Mouse (Mus musculus): ENCODE measurements around the gene Btbd9.

The Btbd9 gene

GRCm38 (mm10) chr17:30210262-30210661 is 366.0 kb downstream of the Btbd9 start:
- no peak for DNase-seq (ENCODE audit: low spot score in 2 of 2)

DNA sequence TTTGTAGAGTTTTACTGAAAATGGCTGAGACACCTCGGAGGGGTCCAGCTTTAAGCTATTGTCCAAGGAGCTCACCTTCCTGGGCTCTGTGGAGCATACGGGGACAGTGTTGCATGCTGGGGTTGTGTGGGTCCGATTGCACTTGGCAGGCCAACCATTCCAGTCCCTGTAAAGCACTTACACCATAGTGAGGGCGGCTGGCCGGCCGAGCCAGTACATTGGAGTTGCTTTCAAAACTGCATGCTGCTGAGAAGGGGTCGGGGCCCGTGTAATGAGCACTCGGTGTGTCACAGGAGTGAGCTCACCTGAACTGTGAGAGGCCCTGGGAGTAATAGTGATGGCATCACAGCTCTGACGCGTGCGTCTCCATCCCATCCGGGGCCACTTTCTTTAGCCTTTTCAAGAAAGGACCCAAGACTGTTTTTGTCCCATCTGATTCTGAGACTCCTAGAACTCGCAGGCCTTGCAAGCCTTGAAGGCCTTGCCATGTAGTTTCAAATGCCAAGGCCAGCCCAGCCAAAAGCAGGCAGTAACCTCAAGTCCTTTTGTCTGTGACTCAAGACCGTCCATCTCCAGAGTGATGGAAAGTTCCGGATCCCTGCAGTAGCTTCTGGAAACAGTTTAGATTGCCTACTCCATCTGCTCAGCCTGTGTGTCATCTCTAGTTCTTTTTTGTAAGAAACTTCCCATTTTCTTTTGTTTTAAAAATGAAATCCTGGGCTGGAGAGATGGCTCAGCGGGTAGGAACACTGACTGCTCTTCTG is 371.0 kb downstream of the Btbd9 start:
- peak in 1 of 2 experiments; percentile 22 for DNase-seq (ENCODE audit: low spot score in 2 of 2)

GRCm38 (mm10) chr17:30200283-30200682 is 376.0 kb downstream of the Btbd9 start:
- no peak for DNase-seq (ENCODE audit: low spot score in 2 of 2)

- no peak for DNase-seq (ENCODE audit: low spot score in 2 of 2)
Observed at GRCm38 (mm10) chr17:30199374-30200247, 376.7 kb downstream of the Btbd9 start.

DNA sequence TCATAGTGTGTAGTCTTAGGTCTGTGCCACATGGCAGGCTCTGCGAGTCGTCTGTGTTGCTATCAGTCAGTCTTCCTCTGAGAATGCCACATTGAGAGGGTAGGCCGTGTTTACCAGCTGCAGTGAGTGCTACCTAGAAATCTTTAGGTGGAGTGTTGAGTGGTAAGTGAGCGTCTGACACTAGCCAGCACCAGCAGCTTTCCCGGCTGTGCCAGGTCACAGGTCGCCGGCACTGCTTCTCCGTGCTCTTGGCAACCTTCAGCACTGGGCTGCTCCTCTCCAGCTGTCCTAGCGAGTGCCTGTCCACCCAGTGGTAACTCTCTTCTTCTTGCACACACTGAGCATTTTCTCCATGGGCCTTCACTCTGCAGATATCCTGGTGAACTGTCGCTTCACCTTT is 377.9 kb downstream of the Btbd9 start:
- no peak for DNase-seq (ENCODE audit: low spot score in 2 of 2)

- peak in 1 of 2 experiments; percentile 1 for DNase-seq (ENCODE audit: low spot score in 2 of 2)
Observed at GRCm38 (mm10) chr17:30197280-30198030, 378.8 kb downstream of the Btbd9 start.

- DNase-seq (ENCODE audit: low spot score in 2 of 2) = no peak
Observed at GRCm38 (mm10) chr17:30196401-30197279, 379.6 kb downstream of the Btbd9 start.

DNA sequence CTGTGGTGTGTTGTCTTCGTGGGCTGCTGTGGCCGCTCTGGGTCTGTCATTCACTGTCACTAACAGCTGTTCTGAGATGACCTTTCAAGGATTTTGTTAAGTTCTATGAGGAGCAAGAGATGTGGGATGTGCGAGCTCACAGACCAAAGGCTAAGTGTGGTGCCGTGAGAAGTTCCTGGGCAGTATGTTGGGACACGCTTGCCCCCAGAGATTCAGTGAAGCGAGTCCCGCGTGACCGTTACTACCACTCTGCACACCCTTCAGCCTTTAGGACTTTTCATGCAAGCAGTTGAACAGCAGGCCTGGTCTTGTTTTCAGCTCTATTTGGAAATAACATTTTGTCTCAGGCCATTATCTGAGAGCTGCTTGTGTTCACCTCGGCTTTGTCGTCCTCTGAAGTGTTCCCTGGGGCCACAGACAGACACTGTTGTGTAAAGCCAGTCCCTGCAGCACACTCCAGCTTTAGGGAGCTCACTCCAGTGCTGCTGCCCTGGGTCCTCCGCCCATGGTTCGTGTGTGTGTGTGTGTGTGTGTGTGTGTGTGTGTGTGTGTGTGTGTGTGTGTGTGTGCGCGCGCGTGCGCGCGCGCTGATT is 380.6 kb downstream of the Btbd9 start:
- no peak for DNase-seq (ENCODE audit: low spot score in 2 of 2)

DNA sequence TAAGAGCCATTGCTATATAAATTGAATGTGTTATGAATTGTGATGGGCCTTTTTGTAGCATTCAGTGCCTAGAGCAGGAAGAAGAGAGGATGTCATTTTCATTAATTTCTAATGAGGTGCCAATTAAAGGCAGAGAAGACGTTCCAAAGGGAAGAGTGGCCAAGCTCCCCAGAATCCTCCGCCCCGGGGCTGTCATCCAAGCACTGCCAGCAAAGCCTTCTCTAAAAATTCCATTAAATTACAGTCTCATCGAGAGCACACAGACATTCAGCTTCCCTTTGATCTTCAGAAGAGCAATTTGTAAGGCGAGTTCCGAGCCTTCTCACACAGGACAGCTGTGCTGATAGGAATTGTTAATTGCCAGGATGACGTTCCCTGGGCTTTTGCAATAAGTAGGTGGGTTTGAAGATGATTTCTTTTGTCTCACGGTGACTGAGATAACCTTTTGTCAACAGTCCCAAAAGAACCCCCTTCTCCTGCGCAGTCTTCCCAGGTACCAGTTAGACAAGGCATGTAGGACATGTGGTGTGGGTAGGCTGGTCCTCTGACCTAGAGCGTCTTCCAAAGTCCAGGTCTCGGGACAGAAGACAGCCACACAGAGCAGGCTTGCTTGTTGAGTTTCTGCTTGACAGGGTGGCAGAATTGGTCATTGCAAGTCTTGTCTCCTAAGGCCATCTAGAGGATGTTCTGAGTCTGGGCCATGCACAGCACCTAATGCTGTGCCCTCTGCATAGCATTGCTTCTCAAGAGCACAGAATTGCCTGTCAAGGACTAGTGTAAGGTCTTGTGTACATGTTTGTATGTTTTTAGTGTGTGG is 381.5 kb downstream of the Btbd9 start:
- no peak for DNase-seq (ENCODE audit: low spot score in 2 of 2)

- DNase-seq (ENCODE audit: low spot score in 2 of 2) = no peak
Observed at GRCm38 (mm10) chr17:30194091-30194490, 382.2 kb downstream of the Btbd9 start.

- no peak for DNase-seq (ENCODE audit: low spot score in 2 of 2)
Observed at GRCm38 (mm10) chr17:30193615-30194014, 382.7 kb downstream of the Btbd9 start.

DNA sequence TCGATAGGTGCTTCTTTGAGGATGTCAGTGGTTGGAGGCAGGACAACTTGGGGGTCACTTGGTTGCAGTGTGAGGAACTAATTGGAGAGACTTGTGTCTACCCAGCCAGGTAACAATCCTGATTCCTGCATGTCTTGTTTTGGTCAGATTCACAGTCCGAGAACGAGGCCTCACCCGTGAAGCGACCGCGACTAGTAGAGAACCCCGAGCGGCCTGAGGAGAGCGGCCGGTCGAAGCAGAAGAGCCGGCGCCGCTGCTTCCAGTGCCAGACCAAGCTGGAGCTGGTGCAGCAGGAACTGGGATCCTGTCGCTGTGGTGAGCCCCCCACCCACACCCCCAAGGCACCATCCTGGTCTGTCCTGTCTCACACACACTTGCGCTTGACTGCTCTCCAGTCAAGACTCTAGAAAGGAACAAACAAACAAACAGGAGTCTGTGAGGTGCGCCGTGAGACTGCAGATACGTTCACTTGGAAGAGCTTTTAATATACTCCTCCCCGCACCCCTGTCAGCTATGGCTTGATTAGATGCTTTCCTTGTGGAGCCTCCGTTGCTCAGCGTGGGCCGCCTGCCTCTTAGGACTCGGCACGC is 383.8 kb downstream of the Btbd9 start:
- DNase-seq (ENCODE audit: low spot score in 2 of 2) = no peak

DNA sequence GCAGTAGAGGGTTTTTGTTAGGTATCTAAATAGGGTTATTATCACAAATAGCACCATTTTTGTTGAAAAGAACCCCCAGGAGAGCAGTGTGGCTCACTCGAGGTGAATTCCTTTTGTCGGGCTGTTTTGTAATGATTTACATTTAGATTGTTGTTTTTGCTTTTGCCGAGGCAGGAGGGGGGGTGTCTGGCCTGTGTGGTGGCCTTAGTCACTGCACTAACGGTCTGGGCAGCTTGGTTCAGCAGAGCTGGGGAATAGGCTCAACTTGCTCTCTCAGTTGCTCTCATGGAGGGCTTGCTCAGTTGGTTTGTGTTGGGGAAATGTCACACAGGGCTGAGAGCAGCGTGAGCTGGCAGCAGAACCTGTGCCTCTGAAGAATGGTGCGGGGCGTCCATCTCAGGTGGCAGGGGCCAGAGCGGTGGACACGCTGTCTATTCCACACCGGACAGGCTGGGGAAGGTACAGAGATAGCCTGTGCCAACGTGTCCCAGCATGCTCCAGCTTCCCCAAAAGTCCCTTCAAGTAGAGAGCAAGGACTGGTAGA is 385.1 kb downstream of the Btbd9 start:
- no peak for DNase-seq (ENCODE audit: low spot score in 2 of 2)

DNA sequence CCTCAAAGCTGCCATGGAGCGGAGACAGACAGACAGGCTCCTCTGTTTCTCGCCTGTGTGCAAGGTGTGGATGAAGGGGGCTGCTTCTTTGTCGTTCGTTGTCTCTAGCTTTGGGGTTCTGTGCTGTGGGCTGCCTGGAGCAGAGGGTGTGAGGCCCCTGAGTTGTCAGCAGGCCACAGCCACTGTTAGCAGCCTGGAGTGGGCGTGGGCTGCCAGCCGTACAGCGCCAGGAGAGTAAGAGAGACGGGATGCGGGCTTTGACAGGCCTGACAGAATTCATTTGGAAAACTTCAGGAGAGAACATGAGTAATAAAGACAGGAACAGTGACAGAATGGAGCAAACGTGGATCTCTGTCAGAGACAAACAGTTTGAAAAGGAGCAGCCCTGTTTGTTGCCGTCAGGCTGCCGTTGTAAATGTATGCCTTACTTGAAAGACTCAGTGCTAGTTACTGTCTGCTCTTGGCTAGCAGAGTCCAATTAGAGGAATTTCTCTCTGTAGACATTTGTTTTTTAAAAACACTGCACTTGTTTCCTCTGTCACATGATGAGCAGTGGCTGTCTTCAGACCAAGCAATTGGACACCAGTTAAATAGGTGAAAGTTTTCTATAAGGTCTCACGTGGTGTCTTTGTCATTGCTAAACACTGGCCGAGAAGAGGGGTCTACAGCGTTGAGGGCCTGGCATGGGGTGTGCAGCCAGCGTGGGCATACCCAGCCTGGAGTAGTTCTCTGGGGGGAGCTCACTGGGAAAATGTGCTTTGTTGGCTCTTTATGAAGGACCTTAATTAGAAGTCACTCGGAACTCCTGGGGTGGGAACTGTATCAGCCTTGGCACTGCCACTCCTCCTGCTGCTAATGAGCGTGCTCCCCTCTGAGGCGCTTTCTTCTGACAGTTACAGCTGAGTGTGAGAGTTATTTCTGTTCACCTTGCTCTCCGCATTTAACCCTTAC is 388.0 kb downstream of the Btbd9 start:
- no peak for DNase-seq (ENCODE audit: low spot score in 2 of 2)

DNA sequence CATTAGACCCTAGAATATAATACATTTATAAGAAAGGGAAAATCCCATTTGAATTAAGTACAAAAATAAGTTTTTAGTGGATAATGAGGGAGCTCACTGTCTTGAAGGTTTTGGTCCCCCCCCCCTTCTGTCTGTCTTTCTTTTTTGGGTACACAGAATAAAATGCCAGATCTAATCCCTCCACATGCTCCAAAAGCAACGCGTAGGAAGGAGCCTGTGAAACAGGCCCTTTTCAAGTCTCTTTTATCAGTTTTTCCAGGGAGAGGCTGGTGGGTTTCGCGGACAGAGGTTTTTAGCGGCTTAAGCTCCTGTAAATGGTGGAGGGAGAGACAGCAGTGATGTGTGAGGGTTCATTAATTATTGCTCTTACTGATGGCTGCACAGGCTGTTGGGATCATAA is 388.7 kb downstream of the Btbd9 start:
- DNase-seq (ENCODE audit: low spot score in 2 of 2) = no peak

DNA sequence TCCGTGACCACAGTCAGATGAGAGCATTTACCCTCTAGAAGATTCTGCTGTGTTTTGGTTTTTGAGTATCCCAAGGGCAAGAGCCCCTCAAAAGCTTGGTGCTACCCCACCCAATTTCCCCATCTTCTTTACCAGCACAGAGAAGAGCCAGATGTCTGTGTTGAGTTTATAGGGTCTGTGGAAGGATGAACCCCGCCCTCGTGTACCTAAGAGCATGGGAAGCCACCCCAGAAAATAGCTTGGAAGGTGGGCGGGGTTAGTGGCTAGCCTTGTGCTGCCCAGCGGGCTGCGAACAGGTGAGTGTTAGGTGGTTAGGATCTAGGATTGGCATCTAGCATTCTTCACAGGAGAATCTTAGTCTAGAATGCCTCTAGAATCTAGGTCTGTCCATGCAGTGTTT is 389.1 kb downstream of the Btbd9 start:
- DNase-seq (ENCODE audit: low spot score in 2 of 2) = no peak

- DNase-seq (ENCODE audit: low spot score in 2 of 2) = no peak
Observed at GRCm38 (mm10) chr17:30183561-30183960, 392.7 kb downstream of the Btbd9 start.

DNA sequence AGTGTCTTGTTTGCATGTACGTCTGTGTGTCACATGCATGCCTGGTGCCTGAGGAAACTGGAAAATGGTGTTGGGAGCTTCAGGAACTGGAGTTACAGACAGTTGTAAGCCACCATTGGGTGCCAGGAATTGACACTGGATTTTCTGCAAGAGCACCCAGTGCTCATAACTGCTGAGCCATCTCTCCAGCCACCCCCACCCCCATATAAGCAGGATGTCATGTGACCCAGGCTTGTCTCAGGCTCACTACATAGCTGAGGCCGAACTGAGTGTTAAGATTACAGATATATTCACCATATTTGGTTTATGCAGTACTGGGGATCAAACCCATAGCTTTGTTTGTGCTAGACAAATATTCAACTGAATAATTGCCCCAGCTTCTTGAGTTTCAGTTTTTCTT is 394.2 kb downstream of the Btbd9 start:
- DNase-seq (ENCODE audit: low spot score in 2 of 2) = no peak
